Mouse (Mus musculus) layer of hippocampus, adult 2 months (tissue): ENCODE measurements at regions not wholly inside any gene's neighbourhood (a gene's known extent, or its start where the extent isn't known, plus 50 kb on each side); places are given as distances from the start of the nearest gene placed in this dataset.
A peak's percentile ranks its signal among the peaks of the same experiment; 100 is the strongest.

Source experiments
- DNase-seq, 2 experiments: peaks; one replicate each; pipeline ENCODE4 v3.0.0; 2022; ENCODE audit warnings: low spot score in 2 of 2
- H3K27ac ChIP-seq: fragments of 200-600 bp; 2 replicates; pipeline ENCODE4 v1.8.1; 2022
- H3K4me3 ChIP-seq: fragments of 200-600 bp; 2 replicates; pipeline ENCODE4 v1.8.1; 2022; ENCODE audit warnings: mild to moderate bottlenecking
- CTCF ChIP-seq: fragments of 200-600 bp; conservative IDR thresholded peaks from 2 replicates; pipeline ENCODE4 v1.8.1; 2022; ENCODE audit warnings: antibody characterized with exemption, mild to moderate bottlenecking, moderate library complexity

DNA sequence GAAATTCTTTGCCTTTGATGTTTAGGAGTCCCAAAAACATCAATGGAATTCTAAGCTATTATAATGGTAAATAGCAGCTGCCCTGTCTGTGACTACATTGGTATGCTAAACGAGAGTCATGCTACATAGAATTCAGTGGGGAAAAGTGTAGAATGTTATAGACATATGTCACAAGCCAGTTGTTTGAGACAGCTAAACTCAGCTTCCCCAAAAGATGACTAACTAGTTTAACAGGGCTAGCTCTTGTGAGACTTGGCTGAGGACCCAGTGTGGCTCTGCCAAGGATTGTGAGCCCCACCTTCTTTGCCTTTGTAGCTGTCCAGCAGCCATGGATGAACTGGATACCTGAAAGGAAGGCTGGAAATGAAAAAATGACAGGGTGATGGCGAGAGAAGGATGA lies 122.8 kb upstream of the Peli1 start:
- TF ChIP-seq CTCF: no peak
- H3K27ac ChIP-seq: no peak overlapping the region
- no peak overlapping the region for H3K4me3 ChIP-seq
- no peak for DNase-seq

DNA sequence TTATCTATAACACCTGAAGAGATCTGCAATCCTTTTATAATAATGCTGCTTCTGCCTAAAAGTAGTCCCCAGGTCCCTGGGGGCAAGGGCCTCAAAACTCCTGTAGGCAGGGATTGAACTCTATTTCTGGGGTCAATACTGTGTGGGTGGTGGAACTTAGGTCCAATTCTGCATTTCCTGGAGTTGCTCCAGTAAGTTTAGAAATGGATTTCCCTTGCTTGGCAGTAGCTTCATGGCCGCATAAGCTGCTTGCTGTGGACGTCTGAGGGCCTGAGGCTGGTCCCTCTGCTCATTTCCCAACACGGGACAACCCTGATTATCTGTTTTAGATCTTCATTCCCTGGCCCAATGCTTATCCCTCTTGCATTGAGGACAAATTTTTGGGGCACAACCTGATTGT lies 118.0 kb upstream of the Peli1 start:
- no peak overlapping the region for H3K27ac ChIP-seq
- TF ChIP-seq CTCF: no peak
- DNase-seq: no peak
- no peak overlapping the region for H3K4me3 ChIP-seq

DNA sequence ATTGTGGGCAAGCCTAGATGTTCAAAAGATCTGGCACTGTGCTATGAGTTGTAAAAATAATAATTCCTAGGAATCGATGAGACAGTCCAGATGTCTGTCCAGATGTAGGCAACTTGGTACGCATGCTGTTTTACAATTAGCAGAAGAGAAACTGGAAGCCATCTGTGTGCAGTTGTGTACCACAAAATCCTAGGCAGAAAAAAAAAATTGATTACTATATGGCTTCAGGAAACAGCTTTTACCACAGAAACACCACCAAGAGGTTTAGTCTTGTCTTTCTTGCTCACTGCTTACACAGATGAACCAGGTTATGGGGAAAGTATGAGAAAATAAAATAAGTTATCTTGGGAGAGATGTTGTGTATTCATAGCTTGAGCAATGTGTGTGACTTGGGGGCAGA lies 109.5 kb upstream of the Peli1 start:
- no peak for DNase-seq
- H3K27ac ChIP-seq: no peak overlapping the region
- no peak for TF ChIP-seq CTCF
- H3K4me3 ChIP-seq: no peak overlapping the region

DNA sequence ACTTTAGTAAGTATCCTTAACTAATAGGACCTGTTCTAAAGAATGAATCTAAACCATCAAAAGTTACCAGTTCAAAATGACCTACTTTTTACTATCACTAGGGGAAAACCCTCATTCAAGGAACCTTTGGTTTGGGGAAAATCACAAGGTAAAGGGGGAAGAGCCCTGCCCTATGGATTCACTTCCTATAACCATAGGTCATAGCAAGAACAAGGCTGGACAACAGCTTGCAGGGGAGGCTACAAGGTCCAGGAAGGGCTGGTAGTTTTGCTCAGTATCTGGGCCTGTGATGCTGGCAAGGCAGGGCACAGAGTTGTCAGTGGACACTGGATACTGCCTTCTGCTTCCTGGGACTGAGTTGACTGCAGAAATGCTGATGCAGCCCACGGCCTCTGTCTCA lies 109.1 kb upstream of the Peli1 start:
- no peak overlapping the region for H3K4me3 ChIP-seq
- H3K27ac ChIP-seq: no peak overlapping the region
- DNase-seq: no peak
- TF ChIP-seq CTCF: no peak

DNA sequence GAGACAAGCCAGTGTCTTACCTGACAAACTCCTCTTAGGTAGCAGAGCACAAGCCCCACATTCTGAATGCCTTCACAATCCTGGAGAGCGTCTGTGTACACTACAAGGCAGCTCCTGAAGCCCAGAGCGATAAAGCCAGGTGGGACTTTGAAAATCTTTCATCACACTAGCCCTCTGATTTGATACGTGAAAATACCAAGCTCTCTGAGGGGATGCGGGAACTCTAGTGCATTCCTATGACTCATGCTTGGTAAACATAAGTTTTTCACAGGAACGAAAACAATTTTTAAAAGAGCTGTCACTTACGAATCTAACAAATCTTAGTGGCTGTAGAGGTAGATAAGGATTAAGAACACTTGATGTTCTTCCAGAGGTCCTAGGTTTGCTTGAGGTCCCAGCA lies 108.6 kb upstream of the Peli1 start:
- TF ChIP-seq CTCF: no peak
- H3K4me3 ChIP-seq: no peak overlapping the region
- no peak for DNase-seq
- H3K27ac ChIP-seq: no peak overlapping the region

DNA sequence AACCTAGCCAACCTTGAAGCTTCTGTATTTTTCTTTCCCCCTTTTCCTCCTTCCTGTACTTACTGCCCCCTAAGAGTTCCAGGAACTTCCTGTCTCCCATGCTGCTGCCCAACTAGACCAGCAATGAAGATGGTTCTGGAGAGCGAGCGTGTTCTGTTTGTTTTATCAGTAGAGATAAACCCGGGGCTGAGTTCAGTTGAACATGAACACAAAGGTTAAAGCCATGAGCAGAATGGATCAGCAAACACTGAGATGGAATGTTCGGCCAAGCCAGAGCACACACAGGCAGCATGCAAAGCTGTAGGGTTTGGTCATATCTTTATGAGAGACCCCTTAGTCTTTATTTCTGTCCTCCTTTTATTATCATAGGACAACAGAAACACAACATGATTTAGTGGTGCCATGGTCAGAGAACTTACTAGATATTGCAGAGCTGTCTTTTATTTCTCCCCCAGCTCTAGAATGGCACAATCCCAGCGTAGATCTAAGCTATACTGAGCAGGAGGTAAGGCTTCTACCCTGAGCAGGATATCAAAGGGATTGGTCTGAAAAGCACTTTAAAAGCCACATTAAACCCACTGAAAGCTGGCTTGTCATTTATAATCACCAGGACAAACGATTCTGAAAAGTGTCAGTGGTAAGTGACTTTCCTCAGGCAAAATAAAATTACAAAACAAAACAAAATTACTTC lies 105.9 kb upstream of the Peli1 start:
- no peak for DNase-seq
- Histone ChIP-seq H3K27ac (no peak overlapping the region), H3K4me3 (no peak overlapping the region)
- no peak for TF ChIP-seq CTCF

DNA sequence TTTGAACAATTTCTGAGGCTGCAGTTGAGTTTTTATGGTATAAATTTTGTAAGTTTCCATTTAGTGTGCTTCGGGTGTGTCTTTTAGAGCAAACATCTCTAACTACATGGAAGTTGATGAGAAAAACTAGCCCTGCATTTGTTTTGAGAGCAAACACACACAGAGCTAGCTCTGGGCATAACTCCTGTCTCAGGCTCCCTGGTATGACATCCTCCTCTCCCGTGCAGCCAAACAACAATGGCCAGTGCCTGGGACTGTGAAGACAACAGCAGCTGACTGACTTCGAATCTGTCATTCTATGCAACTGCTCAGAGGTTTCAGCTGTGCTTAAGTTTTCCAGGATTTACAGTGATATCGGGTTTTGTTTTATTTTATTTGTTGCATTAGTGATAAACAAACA lies 105.3 kb upstream of the Peli1 start:
- Histone ChIP-seq H3K27ac (no peak overlapping the region), H3K4me3 (no peak overlapping the region)
- DNase-seq: no peak
- TF ChIP-seq CTCF: no peak

DNA sequence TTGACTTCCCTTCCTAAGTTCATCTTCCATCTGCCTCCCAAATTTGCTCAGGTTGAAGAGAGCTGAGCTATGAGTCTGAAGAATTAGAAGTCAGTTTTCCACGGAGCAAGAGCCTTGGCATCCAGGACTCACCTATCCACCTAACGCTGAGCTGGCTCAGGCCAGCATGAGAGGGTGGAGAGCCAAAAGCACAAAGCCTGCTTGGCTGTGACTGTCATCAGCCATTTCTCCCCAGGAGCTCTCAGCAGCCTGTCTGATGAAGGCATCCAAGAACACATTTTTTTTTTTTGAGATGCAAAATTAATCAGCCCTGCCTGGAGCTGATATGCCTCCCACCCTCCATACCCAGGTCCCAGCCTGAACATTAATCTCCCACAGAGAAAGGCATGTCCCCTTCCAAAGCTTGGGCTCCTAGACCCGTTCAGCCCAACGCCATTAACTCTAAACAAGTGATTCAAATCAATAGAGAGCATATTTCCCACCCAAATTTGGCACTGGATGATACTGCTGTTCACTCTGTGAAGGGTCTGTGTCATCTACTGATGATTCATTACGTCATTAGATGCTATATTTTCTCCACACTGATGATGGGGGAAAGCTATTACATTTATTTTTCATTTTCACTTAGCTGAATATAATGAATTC lies 103.8 kb upstream of the Peli1 start:
- Histone ChIP-seq H3K27ac (peak overlapping the region; percentile 95), H3K4me3 (peak overlapping the region; percentile 42)
- DNase-seq: no peak
- no peak for TF ChIP-seq CTCF

DNA sequence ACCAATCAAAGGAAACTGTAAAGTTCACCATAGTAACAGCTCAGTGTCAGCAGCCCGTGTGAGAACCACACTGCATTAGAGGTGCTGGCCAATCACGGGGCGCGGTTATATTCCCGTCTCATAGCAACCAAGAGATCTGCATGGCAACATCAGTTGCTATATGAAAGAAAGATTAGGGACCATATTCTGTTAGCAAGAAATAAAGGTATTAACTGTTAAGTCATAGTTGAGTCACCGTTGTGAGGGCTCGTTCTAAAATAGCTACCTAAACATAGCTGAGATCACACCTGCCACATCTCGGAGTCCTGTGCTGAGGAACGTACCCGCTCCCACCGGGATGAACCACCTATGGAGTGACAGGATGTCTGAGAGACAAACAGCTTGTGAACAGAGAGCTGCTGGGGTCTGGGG lies 103.2 kb upstream of the Peli1 start:
- TF ChIP-seq CTCF: no peak
- peak; percentile 62 to 90 for DNase-seq
- Histone ChIP-seq H3K27ac (peak overlapping the region; percentile 95), H3K4me3 (peak overlapping the region; percentile 42)

DNA sequence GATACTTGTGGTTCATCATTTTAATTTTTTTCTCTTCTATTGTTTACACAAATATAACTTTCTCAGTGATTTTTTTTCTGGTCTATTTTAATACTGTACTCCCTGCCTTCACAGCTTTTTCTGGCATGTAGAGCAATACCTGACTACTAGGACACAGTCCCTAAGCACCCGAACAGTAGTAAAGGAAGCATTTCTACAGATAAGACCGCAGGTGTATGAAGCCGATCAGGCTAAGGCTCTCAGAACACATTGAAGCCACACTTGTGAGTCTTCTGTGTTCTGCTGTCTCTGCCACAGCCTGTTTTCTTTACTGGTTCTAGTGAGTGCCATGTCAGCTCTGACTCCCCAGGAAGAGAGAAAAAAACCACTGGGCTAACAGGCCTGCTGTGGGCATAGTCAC lies 102.2 kb upstream of the Peli1 start:
- DNase-seq: no peak
- H3K27ac ChIP-seq: peak overlapping the region; percentile 58; the same call in 1 of the 2 replicates
- H3K4me3 ChIP-seq: no peak overlapping the region
- TF ChIP-seq CTCF: no peak

DNA sequence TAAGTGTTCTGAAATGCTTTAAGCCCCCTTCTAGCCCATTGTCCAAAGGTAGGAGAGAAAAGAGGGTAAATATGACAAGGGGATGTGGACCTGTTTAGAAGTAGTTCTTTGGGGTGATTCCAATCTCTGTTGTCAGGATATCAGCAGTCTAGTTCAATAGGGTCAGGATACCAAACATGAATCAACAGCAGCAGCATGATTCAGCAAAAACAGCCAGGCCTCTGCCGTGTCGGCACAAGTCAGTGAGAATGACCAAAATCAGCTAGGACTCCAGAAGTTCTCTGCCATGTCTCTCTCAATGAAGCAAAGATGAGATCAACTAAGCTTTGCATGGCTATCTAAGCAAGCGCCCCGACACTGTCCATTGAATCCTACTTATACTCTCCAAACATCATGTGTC lies 97.5 kb upstream of the Peli1 start:
- no peak overlapping the region for H3K27ac ChIP-seq
- H3K4me3 ChIP-seq: no peak overlapping the region
- TF ChIP-seq CTCF: no peak
- DNase-seq: no peak

DNA sequence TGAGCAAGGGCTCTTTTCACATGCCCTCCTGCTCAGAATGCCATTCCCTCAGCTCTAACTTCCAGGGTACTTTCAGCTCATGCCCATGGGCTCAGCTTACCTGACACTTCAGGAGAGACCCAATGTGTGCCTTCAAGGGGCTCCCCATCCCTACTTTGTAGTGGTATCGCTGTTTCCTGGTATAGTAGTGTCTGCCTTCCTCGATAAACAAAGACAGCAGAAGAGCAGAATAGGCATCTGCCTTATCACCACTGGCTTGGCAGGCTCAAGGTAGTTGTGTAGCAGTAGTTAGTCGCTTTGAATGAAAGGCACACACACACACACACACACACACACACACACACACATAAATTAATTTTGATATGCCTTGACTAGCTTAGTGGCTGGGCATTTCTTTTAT lies 89.7 kb upstream of the Peli1 start:
- Histone ChIP-seq H3K27ac (no peak overlapping the region), H3K4me3 (no peak overlapping the region)
- no peak for TF ChIP-seq CTCF
- no peak for DNase-seq

DNA sequence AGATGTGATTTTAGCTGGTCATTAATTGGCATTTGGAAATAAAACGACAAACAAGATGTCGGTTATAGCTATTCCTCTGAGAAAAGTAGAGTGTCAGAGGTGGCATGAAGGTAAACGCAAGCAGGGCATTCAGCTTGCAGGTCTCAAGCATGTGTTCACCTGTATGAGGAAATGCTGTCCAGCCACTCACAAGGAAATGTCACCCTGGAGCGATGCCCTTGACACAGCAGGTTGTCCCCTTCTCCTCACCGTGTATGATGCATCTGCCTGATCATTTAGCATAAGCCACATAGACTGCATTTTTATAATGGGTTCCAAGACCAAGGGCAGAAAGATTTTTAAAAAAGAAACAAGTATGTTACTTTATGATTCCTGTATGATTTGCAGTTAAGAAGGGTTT lies 83.9 kb upstream of the Peli1 start:
- no peak for DNase-seq
- H3K27ac ChIP-seq: no peak overlapping the region
- no peak overlapping the region for H3K4me3 ChIP-seq
- TF ChIP-seq CTCF: no peak

DNA sequence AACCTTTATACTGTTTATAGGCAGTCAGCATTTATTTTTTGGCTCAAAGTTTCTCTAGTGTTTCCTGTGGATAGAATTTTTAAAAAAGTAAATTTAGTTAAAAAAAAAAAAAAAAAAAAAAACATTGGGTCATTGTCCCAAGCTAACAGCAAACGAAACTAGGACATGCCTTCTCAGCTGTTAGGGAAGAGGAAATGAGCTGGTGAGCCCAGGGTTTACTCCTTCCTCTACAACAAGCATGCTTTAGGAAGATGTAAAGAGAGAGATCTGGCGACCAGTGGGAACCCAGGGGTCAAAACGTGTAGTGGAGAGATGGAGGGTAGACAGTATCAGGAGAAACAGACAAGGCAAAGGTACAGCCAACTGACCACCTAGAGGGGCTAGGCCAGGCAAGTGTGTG lies 81.6 kb upstream of the Peli1 start:
- TF ChIP-seq CTCF: no peak
- DNase-seq: no peak
- no peak overlapping the region for H3K27ac ChIP-seq
- H3K4me3 ChIP-seq: no peak overlapping the region
